Mouse (Mus musculus): ENCODE measurements around the gene Pak4. TPM values are rescaled to one million over a fixed set of nuclear protein-coding genes. Genes with fewer than 3 reads are reported as not detected.
"Not testable (repeated sequence)": the region's sequence is repeated elsewhere in the genome, so short reads cannot be mapped to it uniquely, and the experiment has no call there.

Gene Pak4
- total RNA-seq, 2 experiments from 2014 or later, result 2.2 to 3.8 TPM

GRCm38 (mm10) chr7:28562951-28563350, 35.0 kb downstream of the Pak4 start:
- no peak for DNase-seq (ENCODE audit: low spot score)

GRCm38 (mm10) chr7:28562371-28562770, 35.6 kb downstream of the Pak4 start:
- no peak for DNase-seq (ENCODE audit: low spot score)

- DNase-seq (ENCODE audit: low spot score), result no peak
Measured at GRCm38 (mm10) chr7:28561967-28562366, 36.0 kb downstream of the Pak4 start.

- no peak for DNase-seq (ENCODE audit: low spot score)
Measured at GRCm38 (mm10) chr7:28560856-28561255, 37.1 kb downstream of the Pak4 start.

GRCm38 (mm10) chr7:28558486-28558885, 39.5 kb downstream of the Pak4 start:
- peak; percentile 70 for DNase-seq (ENCODE audit: low spot score)

GRCm38 (mm10) chr7:28557708-28558107, 40.3 kb downstream of the Pak4 start:
- DNase-seq (ENCODE audit: low spot score), result no peak

GRCm38 (mm10) chr7:28557069-28557468, 40.9 kb downstream of the Pak4 start:
- DNase-seq (ENCODE audit: low spot score), result no peak

GRCm38 (mm10) chr7:28555939-28556535, 41.9 kb downstream of the Pak4 start:
- DNase-seq (ENCODE audit: low spot score), result no peak

- no peak for DNase-seq (ENCODE audit: low spot score)
Measured at GRCm38 (mm10) chr7:28553076-28553475, 44.9 kb downstream of the Pak4 start.

- DNase-seq (ENCODE audit: low spot score), result no peak
Measured at GRCm38 (mm10) chr7:28547628-28548027, 50.4 kb downstream of the Pak4 start.

GRCm38 (mm10) chr7:28547154-28547553, 50.8 kb downstream of the Pak4 start, which contains the start of gene Nccrp1:
Nccrp1 (minus strand) TSS chr7:28547254.
- no peak for DNase-seq (ENCODE audit: low spot score)

- DNase-seq (ENCODE audit: low spot score), result no peak
Measured at GRCm38 (mm10) chr7:28546649-28547048, 51.3 kb downstream of the Pak4 start.

- no peak for DNase-seq (ENCODE audit: low spot score)
Measured at GRCm38 (mm10) chr7:28545891-28546210, 52.1 kb downstream of the Pak4 start.

GRCm38 (mm10) chr7:28545048-28545890, 52.7 kb downstream of the Pak4 start:
- no peak for DNase-seq (ENCODE audit: low spot score)

GRCm38 (mm10) chr7:28544051-28544601, 53.9 kb downstream of the Pak4 start:
- no peak for DNase-seq (ENCODE audit: low spot score)

GRCm38 (mm10) chr7:28540526-28540925, 57.5 kb downstream of the Pak4 start, which contains the start of gene Sycn:
Sycn (plus strand) TSS chr7:28540885.
- DNase-seq (ENCODE audit: low spot score), result no peak

- not testable (repeated sequence) for DNase-seq (ENCODE audit: low spot score)
Measured at GRCm38 (mm10) chr7:28538886-28539285, 59.1 kb downstream of the Pak4 start.

GRCm38 (mm10) chr7:28532005-28532404, 66.0 kb downstream of the Pak4 start:
- DNase-seq (ENCODE audit: low spot score), result no peak

- DNase-seq (ENCODE audit: low spot score), result peak; percentile 74
Measured at GRCm38 (mm10) chr7:28527922-28528719, 69.9 kb downstream of the Pak4 start.

- DNase-seq (ENCODE audit: low spot score), result not testable (repeated sequence)
Measured at GRCm38 (mm10) chr7:28522536-28522935, 75.4 kb downstream of the Pak4 start, which contains the start of gene Ifnl3. Ifnl3 (plus strand) TSS chr7:28522836.

GRCm38 (mm10) chr7:28511441-28511840, 86.5 kb downstream of the Pak4 start:
- DNase-seq (ENCODE audit: low spot score), result no peak
